Mouse (Mus musculus) liver, embryonic 14.5 days (tissue): ENCODE data around the gene Elavl3. TPM values are rescaled to one million over a fixed set of nuclear protein-coding genes. Genes with fewer than 3 reads are reported as not detected.
A peak's percentile ranks its signal among the peaks of the same experiment; 100 is the strongest.
"Not testable (repeated sequence)": the region's sequence is repeated elsewhere in the genome, so short reads cannot be mapped to it uniquely, and the experiment has no call there.

ENCODE experiments used
- ATAC-seq: fragments of 200-750 bp; cut with Nextera tagmentation; 2 replicates; pipeline ENCODE4 v1.8.0; 2017; ENCODE audit warnings: moderate number of reproducible peaks, mild to moderate bottlenecking, moderate library complexity; ENCODE audit not compliant: insufficient read depth
- DNase-seq, 3 experiments: peaks; one replicate each; pipeline ENCODE4 v3.0.0-alpha.2; 2012 to 2013; ENCODE audit warnings: low read depth in 3 of 3, low spot score in 3 of 3
- H3K27ac ChIP-seq: fragments of 300-500 bp; sonication (generic); 2 replicates; pipeline ENCODE4 v1.5.1; 2014; ENCODE audit warnings: moderate library complexity, mild to moderate bottlenecking, control low read depth, inconsistent platforms
- H3K27me3 ChIP-seq: fragments of 300-500 bp; sonication (generic); 2 replicates; pipeline ENCODE4 v1.6.1; 2014; ENCODE audit warnings: mild to moderate bottlenecking, low read length, moderate library complexity; ENCODE audit not compliant: control insufficient read depth, insufficient read depth
- H3K36me3 ChIP-seq: fragments of 300-500 bp; sonication (generic); replicated peaks from 2 replicates; pipeline ENCODE4 v1.6.1; 2014; ENCODE audit warnings: low read depth; ENCODE audit not compliant: control insufficient read depth, insufficient read depth
- H3K4me1 ChIP-seq, 2 experiments: fragments of 200-500 bp in 1 of 2; fragments of 300-500 bp in 1 of 2; sonication (generic) in 1 of 2; replicated peaks; 2 replicates each; pipeline ENCODE4 v1.6.1; 2012 to 2014; ENCODE audit warnings: antibody characterized with exemption in 1 of 2, inconsistent platforms in 1 of 2, low read length in 1 of 2; ENCODE audit not compliant: control insufficient read depth in 2 of 2, insufficient read depth in 2 of 2
- H3K4me2 ChIP-seq: fragments of 300-500 bp; sonication (generic); 2 replicates; pipeline ENCODE4 v1.6.1; 2014; ENCODE audit warnings: low read depth, mild to moderate bottlenecking, control low read depth, moderate library complexity
- H3K4me3 ChIP-seq, 2 experiments: fragments of 200-500 bp in 1 of 2; fragments of 300-500 bp in 1 of 2; sonication (generic) in 1 of 2; 2 replicates each; pipeline ENCODE4 v1.5.1; 2012 to 2014; ENCODE audit warnings: low read depth in 2 of 2, low read length in 2 of 2, mild to moderate bottlenecking in 2 of 2, control low read depth in 1 of 2, inconsistent platforms in 1 of 2, moderate library complexity in 1 of 2; ENCODE audit not compliant: insufficient read depth in 1 of 2
- H3K9ac ChIP-seq: fragments of 300-500 bp; sonication (generic); replicated peaks from 2 replicates; pipeline ENCODE4 v1.6.1; 2014; ENCODE audit warnings: mild to moderate bottlenecking, control low read depth, moderate library complexity
- H3K9me3 ChIP-seq: fragments of 300-500 bp; sonication (generic); 2 replicates; pipeline ENCODE4 v1.6.1; 2016; ENCODE audit warnings: low read length, mixed read lengths; ENCODE audit not compliant: control insufficient read depth
- CTCF ChIP-seq: IDR thresholded peaks from 2 replicates; pipeline ENCODE4 v1.5.1; 2016; ENCODE audit warnings: antibody characterized with exemption, low read depth, control low read depth
- EP300 ChIP-seq: IDR thresholded peaks from 2 replicates; pipeline ENCODE4 v1.6.1; 2016; ENCODE audit warnings: antibody characterized with exemption, low read depth
- WGBS: fragments of 180-500 bp; shearing (Covaris S2); extraction: QIAGEN DNeasy Blood & Tissue Kit; methylation state at CpG from one replicate; pipeline ENCODE4 v1.1.7; 2014; ENCODE audit not compliant: insufficient replicate concordance; 5-methylcytosine and 5-hydroxymethylcytosine counted together
- polyA plus RNA-seq, 2 experiments: library from polyadenylated mRNA; depleted of rRNA in 1 of 2; stranded (reverse) in 1 of 2; unstranded in 1 of 2; fragments of >200 nt; fragmentation: Nextera tagmentation in 1 of 2; extraction: Ambion mirVana in 1 of 2; gene quantifications; 2 replicates each; pipeline versions ENCODE4 v1.2.1 to v1.2.3; 2012 to 2014

The Elavl3 gene
- polyA plus RNA-seq, 2 experiments: 0.01 TPM; not detected in 1

- 28% methylated on average over 4 of the region's 4 CpGs for WGBS
- ATAC-seq (no peak), DNase-seq (no peak)
- H3K9me3 ChIP-seq: no peaks in the 10 kb centered on the region
- H3K4me1 ChIP-seq: peaks cover 0 to 5% of the 10 kb centered on the region in 2 experiments; a peak in 3 of 4 replicates
- H3K36me3 ChIP-seq: no peaks in the 10 kb centered on the region
- peak overlapping the region; percentile 70 to 79 for H3K4me3 ChIP-seq
- H3K27me3 ChIP-seq: no peaks in the 10 kb centered on the region
- H3K27ac ChIP-seq: no peak overlapping the region
- peak overlapping the region; percentile 81 for H3K4me2 ChIP-seq
- H3K9ac ChIP-seq: peak overlapping the region; percentile 85
- no peak for TF ChIP-seq EP300
- TF ChIP-seq CTCF: no peak
These were observed 32.8 kb upstream of the Elavl3 start for GRCm38 (mm10) chr9:22084667-22085021.

DNA sequence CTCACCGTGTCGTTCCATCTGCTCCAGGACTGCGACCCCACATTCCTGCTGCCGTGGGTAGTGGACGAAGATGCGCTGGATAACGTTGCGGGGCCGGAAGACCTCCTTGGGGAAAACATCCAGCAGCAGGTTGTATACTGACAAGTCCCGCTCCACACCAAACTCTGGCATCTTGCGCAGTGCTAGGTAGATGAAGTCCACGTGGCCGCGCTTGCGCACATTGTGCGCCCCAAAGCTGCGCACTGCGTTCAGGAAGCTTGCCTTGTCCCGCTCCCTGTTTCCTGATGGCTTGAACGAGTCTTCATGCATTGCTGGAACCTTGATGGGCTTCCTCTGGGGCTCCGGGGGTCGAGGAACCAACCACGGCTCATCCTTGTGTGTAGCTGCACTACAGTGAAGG is 24.4 kb upstream of the Elavl3 start:
- Histone ChIP-seq H3K4me3 (no peak overlapping the region), H3K9me3 (no peaks in the 10 kb centered on the region), H3K36me3 (no peaks in the 10 kb centered on the region; the same call in 1 of the 2 replicates), H3K27me3 (no peaks in the 10 kb centered on the region), H3K27ac (no peak overlapping the region), H3K4me1 (no peaks in the 10 kb centered on the region; a peak in 1 of 4 replicates), H3K9ac (no peak overlapping the region), H3K4me2 (no peak overlapping the region)
- ATAC-seq (no peak), DNase-seq (no peak)
- TF ChIP-seq EP300 (no peak), CTCF (no peak)
- 90% methylated on average over 23 of the region's 23 CpGs for WGBS

- H3K4me2 ChIP-seq, H3K4me3 ChIP-seq, ATAC-seq, H3K27ac ChIP-seq, H3K9me3 ChIP-seq, H3K27me3 ChIP-seq, H3K9ac ChIP-seq, H3K36me3 ChIP-seq, H3K4me1 ChIP-seq, DNase-seq: not testable (repeated sequence)
- WGBS: 70% methylated on average over 5 of the region's 5 CpGs
These were observed 24.0 kb upstream of the Elavl3 start for GRCm38 (mm10) chr9:22075778-22076177.

DNA sequence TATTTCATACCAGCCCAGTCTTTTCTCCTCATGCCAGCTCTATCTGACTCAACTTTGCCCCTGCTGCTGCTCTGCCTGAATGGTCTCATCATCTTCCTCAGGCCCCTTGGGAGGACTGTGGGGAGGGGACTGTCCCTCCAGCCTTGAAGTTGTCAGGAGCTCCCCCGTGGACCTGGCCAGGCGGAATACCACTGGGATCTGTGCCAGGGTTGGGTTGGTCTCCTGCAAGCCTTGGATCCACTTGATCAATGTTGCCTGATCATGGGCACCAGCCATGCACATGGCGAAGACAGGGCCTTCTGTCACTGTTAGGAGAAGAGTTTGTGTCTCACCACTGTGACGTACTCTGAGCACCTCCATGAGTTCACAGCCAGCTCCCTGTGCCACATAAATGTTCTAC is 20.5 kb upstream of the Elavl3 start:
- H3K4me1 ChIP-seq: peaks cover 0 to 6% of the 10 kb centered on the region in 2 experiments; a peak in 2 of 4 replicates
- H3K4me3 ChIP-seq: no peak overlapping the region
- H3K27ac ChIP-seq: no peak overlapping the region
- DNase-seq (no peak), ATAC-seq (no peak)
- no peak overlapping the region for H3K9ac ChIP-seq
- no peaks in the 10 kb centered on the region for H3K27me3 ChIP-seq
- TF ChIP-seq CTCF (no peak), EP300 (no peak)
- no peak overlapping the region for H3K4me2 ChIP-seq
- no peaks in the 10 kb centered on the region for H3K9me3 ChIP-seq
- no peaks in the 10 kb centered on the region; the same call in 1 of the 2 replicates for H3K36me3 ChIP-seq
- 85% methylated on average over 4 of the region's 4 CpGs for WGBS

DNA sequence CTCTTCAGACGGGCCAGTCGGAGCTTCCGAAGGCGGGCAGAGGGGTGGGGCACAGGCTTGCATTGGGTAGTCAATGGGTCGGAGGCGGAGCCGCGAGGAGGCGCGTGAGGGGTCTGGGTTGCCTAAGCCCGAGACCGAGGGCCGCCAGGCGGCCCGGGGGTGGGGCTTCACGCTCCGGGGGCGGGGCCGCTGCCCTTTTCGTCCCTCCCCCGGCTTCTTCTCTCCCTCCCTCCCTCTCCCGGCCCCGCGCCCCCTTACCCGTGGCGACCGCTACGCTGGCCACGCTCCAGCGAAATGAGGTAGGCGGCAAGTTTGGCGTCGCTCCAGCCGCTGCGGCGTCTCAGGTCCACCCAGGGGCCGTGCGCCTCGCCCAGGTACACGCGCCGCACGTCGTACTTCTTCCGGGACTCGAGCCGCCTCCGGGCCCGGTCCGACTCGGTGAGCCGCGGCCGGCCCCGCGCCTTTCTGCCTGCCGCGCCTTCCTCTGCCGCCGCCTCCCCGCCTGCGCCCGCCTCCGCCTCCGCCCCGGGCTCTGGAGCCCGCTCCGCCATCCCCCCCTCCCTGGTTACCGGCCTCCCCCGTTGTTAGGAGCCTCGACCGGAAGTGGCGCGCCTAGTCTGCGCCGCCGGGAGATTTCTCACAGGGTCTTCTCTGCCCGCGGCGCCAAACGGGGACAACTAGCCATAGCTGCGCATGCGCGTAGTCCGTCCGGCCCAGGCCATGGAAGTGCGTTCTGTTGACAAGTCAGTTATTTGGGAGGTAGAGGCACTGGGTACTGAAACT is 19.2 kb upstream of the Elavl3 start, which contains the start of the genes Gm49318 and Zfp653:
TSS of gene Gm49318 (minus strand) at position 469 of the 783 bp plus-strand sequence.
TSS of gene Zfp653 (minus strand) at position 586 of the 783 bp plus-strand sequence.
- peak within 1 kb of the TSS; percentile 75 for H3K9ac ChIP-seq
- H3K27me3 ChIP-seq: no peaks in the 10 kb centered on the region
- WGBS: 1% methylated on average over 74 of the region's 87 CpGs
- H3K36me3 ChIP-seq: no peaks in the 10 kb centered on the region; the same call in 1 of the 2 replicates
- ATAC-seq: peak; percentile 94
- H3K4me2 ChIP-seq: peak within 1 kb of the TSS; percentile 73
- H3K4me1 ChIP-seq: peaks cover 0 to 6% of the 10 kb centered on the region in 2 experiments; a peak in 2 of 4 replicates
- peak; percentile 90 to 91 (median 90) for DNase-seq
- H3K9me3 ChIP-seq: no peaks in the 10 kb centered on the region
- peak within 1 kb of the TSS; percentile 75 to 87 for H3K4me3 ChIP-seq
- peak within 1 kb of the TSS; percentile 69 for H3K27ac ChIP-seq
- TF ChIP-seq CTCF: peak; percentile 28; the same call in 1 of the 2 replicates
- peak; percentile 36 for TF ChIP-seq EP300
